Mouse (Mus musculus): Measurements from ENCODE around the gene Sh3gl1.

DNA sequence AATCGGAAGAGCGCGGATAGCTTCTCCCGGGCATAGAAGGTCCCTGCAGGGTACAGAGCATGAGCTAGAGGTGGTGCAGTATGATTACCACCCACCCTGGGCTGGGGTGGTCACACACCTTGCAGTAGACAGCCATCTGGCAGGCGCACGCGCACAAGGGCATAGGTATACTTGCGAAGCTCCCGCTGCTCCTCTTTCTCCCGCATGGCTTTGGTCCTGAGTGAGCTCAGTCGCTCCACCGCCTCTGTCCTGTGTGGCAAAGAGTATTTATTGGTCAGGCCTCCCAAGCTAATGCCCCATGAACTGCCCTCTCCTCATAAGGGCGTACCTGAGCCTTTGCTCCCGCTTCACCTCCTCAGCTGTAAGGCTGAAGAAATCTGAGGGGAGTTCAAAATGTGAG, 32.6 kb upstream of the Sh3gl1 start:
- TF ChIP-seq CTCF (IDR thresholded peaks at IDR 0.05), result no peak
- no peak for TF ChIP-seq EP300 (IDR thresholded peaks at IDR 0.05)

All from lung, postnatal 0 days (tissue).